Mouse (Mus musculus) ZHBTc4 (cell line): ENCODE measurements around the gene Ice1.

Source experiments
- DNase-seq: peaks from one replicate; pipeline ENCODE4 v3.0.0-alpha.2; 2011; ENCODE audit warnings: low read depth, low spot score

The Ice1 gene

GRCm38 (mm10) chr13:70637282-70637661 lies at the start of gene Ice1:
Ice1 (minus strand) TSS chr13:70637634.
- peak; percentile 71 for DNase-seq

- no peak for DNase-seq
Measured at GRCm38 (mm10) chr13:70685825-70686224, 48.4 kb upstream of the Ice1 start.

GRCm38 (mm10) chr13:70684976-70685609 lies 47.7 kb upstream of the Ice1 start:
- no peak for DNase-seq

- no peak for DNase-seq
Measured at GRCm38 (mm10) chr13:70681411-70682183, 44.2 kb upstream of the Ice1 start.

GRCm38 (mm10) chr13:70680316-70680715 lies 42.9 kb upstream of the Ice1 start:
- no peak for DNase-seq

- DNase-seq = no peak
Measured at GRCm38 (mm10) chr13:70677689-70678088, 40.3 kb upstream of the Ice1 start.

GRCm38 (mm10) chr13:70676243-70677183 lies 39.1 kb upstream of the Ice1 start:
- DNase-seq = no peak

GRCm38 (mm10) chr13:70674998-70675397 lies 37.6 kb upstream of the Ice1 start:
- DNase-seq = no peak

- no peak for DNase-seq
Measured at GRCm38 (mm10) chr13:70670080-70670479, 32.6 kb upstream of the Ice1 start.

- no peak for DNase-seq
Measured at GRCm38 (mm10) chr13:70659715-70660114, 22.3 kb upstream of the Ice1 start.

- no peak for DNase-seq
Measured at GRCm38 (mm10) chr13:70656741-70657140, 19.3 kb upstream of the Ice1 start.

- DNase-seq = no peak
Measured at GRCm38 (mm10) chr13:70656329-70656728, 18.9 kb upstream of the Ice1 start.

GRCm38 (mm10) chr13:70655570-70655969 lies 18.1 kb upstream of the Ice1 start:
- DNase-seq = no peak

GRCm38 (mm10) chr13:70654091-70654770 lies 16.8 kb upstream of the Ice1 start:
- peak; percentile 7 for DNase-seq

- DNase-seq = no peak
Measured at GRCm38 (mm10) chr13:70653457-70653856, 16.0 kb upstream of the Ice1 start.

GRCm38 (mm10) chr13:70650011-70650436 lies 12.6 kb upstream of the Ice1 start:
- no peak for DNase-seq

- peak; percentile 12 for DNase-seq
Measured at GRCm38 (mm10) chr13:70645968-70646505, 8.6 kb upstream of the Ice1 start.

- no peak for DNase-seq
Measured at GRCm38 (mm10) chr13:70644083-70644462, 6.6 kb upstream of the Ice1 start.

GRCm38 (mm10) chr13:70643408-70644082 lies 6.1 kb upstream of the Ice1 start:
- peak; percentile 75 for DNase-seq

- no peak for DNase-seq
Measured at GRCm38 (mm10) chr13:70641941-70642340, 4.5 kb upstream of the Ice1 start.

GRCm38 (mm10) chr13:70641381-70641780 lies 3.9 kb upstream of the Ice1 start:
- no peak for DNase-seq
